Mouse (Mus musculus): Measurements from ENCODE around the gene Glud1. TPM values are rescaled to one million over a fixed set of nuclear protein-coding genes. Genes with fewer than 3 reads are reported as not detected.

The Glud1 gene
- total and polyA plus RNA-seq, 2 experiments from 2014 or later, result 143 to 243 TPM

GRCm38 (mm10) chr14:34339446-34339845 lies 28.9 kb downstream of the Glud1 start:
- no peak for TF ChIP-seq CTCF (IDR thresholded peaks at IDR 0.05; ENCODE audit: low read depth)
- peak; percentile 66 for ATAC-seq
- no peak overlapping the region for H3K4me3 ChIP-seq (ENCODE audit: low read length)
- no peak overlapping the region for H3K4me2 ChIP-seq (ENCODE audit: low read depth, low read length)
- peak; percentile 65 for DNase-seq (ENCODE audit: low spot score)
- H3K4me1 ChIP-seq (ENCODE audit: insufficient read depth, low read length), result no peaks in the 10 kb centered on the region
- H3K9me3 ChIP-seq (ENCODE audit: low read length), result no peaks in the 10 kb centered on the region
- WGBS, result 39% methylated on average over 1 of the region's 1 CpGs
- peak overlapping the region; percentile 29; the same call in 1 of the 2 replicates for H3K27ac ChIP-seq
- peaks cover 69% of the 10 kb centered on the region for H3K36me3 ChIP-seq (ENCODE audit: insufficient read depth, low read length)
- no peaks in the 10 kb centered on the region for H3K27me3 ChIP-seq (ENCODE audit: insufficient read depth, low read length)
- no peak overlapping the region for H3K9ac ChIP-seq (replicated peaks; ENCODE audit: low read length)

GRCm38 (mm10) chr14:34341993-34342392 lies 31.5 kb downstream of the Glud1 start:
- no peak overlapping the region for H3K4me2 ChIP-seq (ENCODE audit: low read depth, low read length)
- H3K9ac ChIP-seq (replicated peaks; ENCODE audit: low read length), result no peak overlapping the region
- no peak overlapping the region for H3K27ac ChIP-seq
- no peaks in the 10 kb centered on the region for H3K9me3 ChIP-seq (ENCODE audit: low read length)
- 78% methylated on average over 4 of the region's 4 CpGs for WGBS
- peaks cover 54% of the 10 kb centered on the region for H3K36me3 ChIP-seq (ENCODE audit: insufficient read depth, low read length)
- TF ChIP-seq CTCF (IDR thresholded peaks at IDR 0.05; ENCODE audit: low read depth), result no peak
- ATAC-seq (no peak), DNase-seq (ENCODE audit: low spot score) (no peak)
- H3K4me3 ChIP-seq (ENCODE audit: low read length), result no peak overlapping the region
- H3K27me3 ChIP-seq (ENCODE audit: insufficient read depth, low read length), result no peaks in the 10 kb centered on the region
- H3K4me1 ChIP-seq (ENCODE audit: insufficient read depth, low read length), result no peaks in the 10 kb centered on the region

DNA sequence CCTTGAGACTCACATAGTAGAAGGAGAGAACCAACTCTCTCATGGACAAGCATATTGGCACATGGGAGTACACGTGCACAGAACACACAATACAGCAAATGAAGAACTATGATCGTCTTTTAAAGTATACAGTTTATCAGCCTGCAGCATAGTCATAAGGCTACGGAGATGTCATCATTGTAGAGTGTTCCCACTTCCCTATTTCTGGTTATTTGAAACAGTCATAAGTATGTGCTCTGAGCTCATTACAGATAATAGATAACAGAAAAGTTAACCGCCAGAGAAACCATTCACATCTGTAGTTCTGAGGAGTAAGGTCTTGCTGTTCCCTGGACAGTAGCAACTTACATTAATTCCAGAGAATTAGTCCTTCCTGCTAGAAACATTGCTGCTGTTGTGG lies 32.6 kb downstream of the Glud1 start:
- no peak for TF ChIP-seq CTCF (IDR thresholded peaks at IDR 0.05; ENCODE audit: low read depth)
- Histone ChIP-seq H3K36me3 (ENCODE audit: insufficient read depth, low read length) (peaks cover 46% of the 10 kb centered on the region), H3K9me3 (ENCODE audit: low read length) (no peaks in the 10 kb centered on the region)

DNA sequence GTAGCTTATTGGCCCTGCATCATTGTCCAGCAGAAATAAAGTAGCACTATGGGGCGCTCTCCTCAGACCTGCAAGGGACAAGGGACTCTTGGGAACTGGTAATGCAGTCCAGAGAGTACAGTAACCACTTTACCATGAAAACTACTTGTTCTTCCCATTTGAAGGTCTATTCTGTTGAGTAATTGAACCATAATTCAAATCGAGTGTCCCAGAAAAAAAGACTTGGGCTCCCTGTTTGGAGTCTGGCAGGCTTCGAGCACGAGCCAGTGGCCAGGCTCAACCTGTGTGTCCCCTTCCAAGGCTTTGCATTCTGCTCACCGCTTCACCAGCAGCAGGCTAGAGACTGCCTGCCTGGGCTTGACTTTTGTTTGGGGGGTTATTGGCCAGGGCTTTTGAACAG lies 33.8 kb downstream of the Glud1 start:
- no peak overlapping the region for H3K4me3 ChIP-seq (ENCODE audit: low read length)
- 71% methylated on average over 5 of the region's 5 CpGs for WGBS
- DNase-seq (ENCODE audit: low spot score) (peak; percentile 26), ATAC-seq (no peak; the same call in 1 of the 2 replicates)
- TF ChIP-seq CTCF (IDR thresholded peaks at IDR 0.05; ENCODE audit: low read depth), result no peak
- no peaks in the 10 kb centered on the region for H3K27me3 ChIP-seq (ENCODE audit: insufficient read depth, low read length)
- H3K27ac ChIP-seq, result no peak overlapping the region
- no peak overlapping the region for H3K4me2 ChIP-seq (ENCODE audit: low read depth, low read length)
- H3K4me1 ChIP-seq (ENCODE audit: insufficient read depth, low read length), result no peaks in the 10 kb centered on the region
- H3K9ac ChIP-seq (replicated peaks; ENCODE audit: low read length), result no peak overlapping the region
- H3K36me3 ChIP-seq (ENCODE audit: insufficient read depth, low read length), result peaks cover 39% of the 10 kb centered on the region
- no peaks in the 10 kb centered on the region for H3K9me3 ChIP-seq (ENCODE audit: low read length)

More for the DNA sequence above, 32.6 kb downstream of the Glud1 start:
- Histone ChIP-seq H3K27ac (no peak overlapping the region), H3K9ac (replicated peaks; ENCODE audit: low read length) (no peak overlapping the region), H3K4me3 (ENCODE audit: low read length) (no peak overlapping the region), H3K4me2 (ENCODE audit: low read depth, low read length) (no peak overlapping the region), H3K27me3 (ENCODE audit: insufficient read depth, low read length) (no peaks in the 10 kb centered on the region), H3K4me1 (ENCODE audit: insufficient read depth, low read length) (no peaks in the 10 kb centered on the region)
- no peak for DNase-seq (ENCODE audit: low spot score)
- no peak for ATAC-seq
- WGBS, result 91% methylated on average over 4 of the region's 4 CpGs

DNA sequence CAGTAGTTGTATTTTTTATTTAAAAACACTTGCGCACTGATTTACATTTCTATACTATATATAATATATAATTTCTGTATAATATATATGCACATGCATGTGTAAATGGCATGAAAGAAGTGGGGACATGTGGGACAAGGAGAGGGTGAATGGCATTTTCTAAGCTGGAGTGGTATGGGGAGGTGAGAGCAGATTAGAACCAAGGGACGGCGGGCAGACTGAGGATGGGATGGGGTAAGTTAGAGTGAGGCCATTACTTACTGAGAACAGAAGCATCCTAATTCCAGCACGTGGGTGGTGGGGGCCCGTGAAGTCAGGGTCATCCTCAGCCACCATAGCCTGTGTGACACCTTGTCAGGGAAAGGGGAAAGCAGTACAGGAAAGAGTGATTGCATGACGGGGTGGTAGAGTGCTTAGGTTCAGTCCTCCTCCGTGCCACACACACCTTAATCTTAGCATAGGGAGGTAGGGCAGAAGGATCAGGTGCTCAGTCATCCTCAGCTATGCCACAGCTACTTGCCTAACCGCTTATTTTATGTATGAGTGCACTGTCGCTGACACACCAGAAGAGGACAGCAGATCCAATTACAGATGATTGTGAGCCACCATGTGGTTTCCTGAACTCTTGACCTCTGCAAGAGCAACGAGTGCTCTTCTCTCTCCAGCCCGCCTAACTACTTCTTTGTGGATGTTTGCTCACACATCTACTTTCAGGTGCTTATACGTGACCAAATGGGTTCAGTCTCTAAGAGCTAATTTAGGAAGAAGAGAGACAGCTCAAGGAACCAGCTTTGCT lies 35.4 kb downstream of the Glud1 start:
- ATAC-seq (peak; percentile 60), DNase-seq (ENCODE audit: low spot score) (peak; percentile 42)
- Histone ChIP-seq H3K27ac (no peak overlapping the region), H3K9ac (replicated peaks; ENCODE audit: low read length) (no peak overlapping the region), H3K4me1 (ENCODE audit: insufficient read depth, low read length) (no peaks in the 10 kb centered on the region), H3K4me2 (ENCODE audit: low read depth, low read length) (no peak overlapping the region), H3K27me3 (ENCODE audit: insufficient read depth, low read length) (no peaks in the 10 kb centered on the region), H3K36me3 (ENCODE audit: insufficient read depth, low read length) (peaks cover 25% of the 10 kb centered on the region), H3K9me3 (ENCODE audit: low read length) (no peaks in the 10 kb centered on the region), H3K4me3 (ENCODE audit: low read length) (no peak overlapping the region)
- TF ChIP-seq CTCF (IDR thresholded peaks at IDR 0.05; ENCODE audit: low read depth), result peak; percentile 59
- 69% methylated on average over 12 of the region's 12 CpGs for WGBS

GRCm38 (mm10) chr14:34347084-34347483 lies 36.6 kb downstream of the Glud1 start:
- Histone ChIP-seq H3K4me1 (ENCODE audit: insufficient read depth, low read length) (no peaks in the 10 kb centered on the region), H3K4me3 (ENCODE audit: low read length) (no peak overlapping the region), H3K27me3 (ENCODE audit: insufficient read depth, low read length) (no peaks in the 10 kb centered on the region), H3K27ac (no peak overlapping the region), H3K36me3 (ENCODE audit: insufficient read depth, low read length) (peaks cover 14% of the 10 kb centered on the region), H3K9ac (replicated peaks; ENCODE audit: low read length) (no peak overlapping the region), H3K9me3 (ENCODE audit: low read length) (no peaks in the 10 kb centered on the region), H3K4me2 (ENCODE audit: low read depth, low read length) (no peak overlapping the region)
- no peak for TF ChIP-seq CTCF (IDR thresholded peaks at IDR 0.05; ENCODE audit: low read depth)
- 95% methylated on average over 5 of the region's 5 CpGs for WGBS
- DNase-seq (ENCODE audit: low spot score) (no peak), ATAC-seq (no peak)

- DNase-seq (ENCODE audit: low spot score) (no peak), ATAC-seq (no peak)
- H3K27ac ChIP-seq, result no peak overlapping the region
- no peaks in the 10 kb centered on the region for H3K4me1 ChIP-seq (ENCODE audit: insufficient read depth, low read length)
- no peak overlapping the region for H3K4me3 ChIP-seq (ENCODE audit: low read length)
- peaks cover 2% of the 10 kb centered on the region for H3K36me3 ChIP-seq (ENCODE audit: insufficient read depth, low read length)
- WGBS, result 82% methylated on average over 7 of the region's 7 CpGs
- no peak for TF ChIP-seq CTCF (IDR thresholded peaks at IDR 0.05; ENCODE audit: low read depth)
- H3K9me3 ChIP-seq (ENCODE audit: low read length), result no peaks in the 10 kb centered on the region
- H3K27me3 ChIP-seq (ENCODE audit: insufficient read depth, low read length), result no peaks in the 10 kb centered on the region
- H3K9ac ChIP-seq (replicated peaks; ENCODE audit: low read length), result no peak overlapping the region
- no peak overlapping the region for H3K4me2 ChIP-seq (ENCODE audit: low read depth, low read length)
Measured at GRCm38 (mm10) chr14:34348301-34348700, 37.8 kb downstream of the Glud1 start.

All from hindbrain, postnatal 0 days (tissue).